ENCODE assay signal across 9 mouse cellular contexts in genomic region chr4:130045609-130046008, GRCm38 (mm10). TPM values are rescaled to one million over a fixed set of nuclear protein-coding genes. Genes with fewer than 3 reads are reported as not detected.
DNase-seq lines count a peak whose midpoint lies in the region; ATAC-seq and TF ChIP-seq lines count a peak whose summit lies in the region.
"Had no signal": no experiment of that assay in that cellular context is flagged by ENCODE, and none has a peak within 500 bp of the region (broad histone marks: within the 10 kb centered on the region; RNA-seq: fewer than 3 reads in every experiment).

No protein-coding gene starts in this region.

- WGBS in midbrain, embryonic 16.5 days: 26% methylated on average over 14 of the region's 14 CpGs
- 21% methylated on average over 14 of the region's 14 CpGs for WGBS in forebrain, embryonic 14.5 days

- in situ Hi-C loops in ES-E14 (cut with MboI; ENCODE audit: low sequenced_read_pairs in 2 of 2, unreplicated experiment in 2 of 2): no loop called here

- H3K4me3 ChIP-seq in ES-E14 (ENCODE audit: insufficient read depth in 1 of 2, low read depth in 1 of 2, low read length in 2 of 2, poor library complexity in 1 of 2, severe bottlenecking in 1 of 2): peak overlapping the region in 1 of 2 experiments; percentile 23; a peak in 2 of 4 replicates
- H3K4me3 ChIP-seq in midbrain, embryonic 16.5 days (ENCODE audit: low read depth, low read length): no peak overlapping the region
- H3K4me3 ChIP-seq in forebrain, embryonic 14.5 days (ENCODE audit: low read depth, low read length): no peak overlapping the region
- H3K4me3 ChIP-seq: myocyte had no signal

- H3K27me3 ChIP-seq in midbrain, embryonic 16.5 days (ENCODE audit: control insufficient read depth, insufficient read depth, low read depth, low read length): no peaks in the 10 kb centered on the region
- H3K27me3 ChIP-seq in forebrain, embryonic 14.5 days (replicated peaks; ENCODE audit: control insufficient read depth, insufficient read depth, low read length): 0 out of 2 replicates have a peak, but pooled peaks cover 6% of the 10 kb centered on the region

- peak; percentile 67 for DNase-seq in 3134 (ENCODE audit: extremely low read depth, insufficient read length, low spot score)
- no peak for DNase-seq in ES-E14 (ENCODE audit: low read depth, low spot score)
- DNase-seq in heart, adult 8-10 months (ENCODE audit: low spot score): peak; percentile 51
- peak; percentile 45 to 54 for DNase-seq in kidney, postnatal 36 days
- DNase-seq in forebrain, embryonic 14.5 days (ENCODE audit: low spot score): no peak
- DNase-seq in cerebellum, postnatal 10 days: no peak
- no peak for DNase-seq in layer of hippocampus, postnatal 14 days (ENCODE audit: low spot score in 2 of 2)

- no peak overlapping the region for H3K9ac ChIP-seq in ES-E14 (ENCODE audit: insufficient read depth, low read depth, low read length, poor library complexity, severe bottlenecking)
- peak overlapping the region; percentile 22; the same call in 1 of the 2 replicates for H3K9ac ChIP-seq in midbrain, embryonic 16.5 days (ENCODE audit: low read depth, low read length)
- no peak overlapping the region for H3K9ac ChIP-seq in forebrain, embryonic 14.5 days (ENCODE audit: low read length)

- H3K4me1 ChIP-seq in ES-E14 (ENCODE audit: control insufficient read depth in 2 of 2, insufficient read depth in 2 of 2, low read length in 2 of 2, poor library complexity in 1 of 2): peaks cover 0 to 10% of the 10 kb centered on the region in 2 experiments; a peak in 1 of 4 replicates
- peaks cover 19% of the 10 kb centered on the region for H3K4me1 ChIP-seq in midbrain, embryonic 16.5 days (ENCODE audit: control insufficient read depth, insufficient read depth, low read length)
- H3K4me1 ChIP-seq in forebrain, embryonic 14.5 days (ENCODE audit: control insufficient read depth, insufficient read depth, low read length): peaks cover 20% of the 10 kb centered on the region

- no peak for ATAC-seq in midbrain, embryonic 16.5 days
- no peak for ATAC-seq in forebrain, embryonic 14.5 days

- H3K27ac ChIP-seq in ES-E14 (ENCODE audit: insufficient read depth, low read depth, low read length, poor library complexity, severe bottlenecking): no peak overlapping the region
- H3K27ac ChIP-seq in midbrain, embryonic 16.5 days (ENCODE audit: low read length): no peak overlapping the region
- H3K27ac ChIP-seq in forebrain, embryonic 14.5 days (ENCODE audit: low read depth, low read length): no peak overlapping the region

- no peaks in the 10 kb centered on the region for H3K9me3 ChIP-seq in ES-E14 (ENCODE audit: control insufficient read depth, insufficient read depth, low read depth, low read length)
- no peaks in the 10 kb centered on the region for H3K9me3 ChIP-seq in midbrain, embryonic 16.5 days (replicated peaks; ENCODE audit: control insufficient read depth, low read length, poor library complexity, severe bottlenecking)
- H3K9me3 ChIP-seq in forebrain, embryonic 14.5 days (replicated peaks; ENCODE audit: control insufficient read depth, low read length): no peaks in the 10 kb centered on the region

- no peak overlapping the region; the same call in 1 of the 2 replicates for H3K4me2 ChIP-seq in midbrain, embryonic 16.5 days (ENCODE audit: low read length)
- H3K4me2 ChIP-seq in forebrain, embryonic 14.5 days (ENCODE audit: low read length): no peak overlapping the region

- H3K36me3 ChIP-seq in ES-E14 (ENCODE audit: control insufficient read depth, insufficient read depth, low read length, poor library complexity, severe bottlenecking): no peaks in the 10 kb centered on the region
- H3K36me3 ChIP-seq in midbrain, embryonic 16.5 days (ENCODE audit: control insufficient read depth, insufficient read depth, low read length): no peaks in the 10 kb centered on the region
- H3K36me3 ChIP-seq in forebrain, embryonic 14.5 days (ENCODE audit: control insufficient read depth, insufficient read depth, low read length): no peaks in the 10 kb centered on the region

TF ChIP-seq in ES-E14, 5 proteins besides CTCF, POLR2A, EP300 and RAD21:
- no peak for TF ChIP-seq HCFC1 (IDR thresholded peaks at IDR 0.05; ENCODE audit: borderline replicate concordance, insufficient read depth, low read length)
- 0 out of 2 replicates have a peak, but pooled peaks have one; percentile 36 for TF ChIP-seq MAFK (IDR thresholded peaks at IDR 0.05; ENCODE audit: insufficient read depth, low read depth, low read length)

RNA-seq across cellular contexts. Expression of gene Col16a1, which starts 2.0 kb away (rescaled TPM):
- 3.1 and 4.9 TPM in 2 replicates for total RNA-seq in ES-E14 (2012; rRNA removed)
- total RNA-seq in heart, adult 8-10 months (2022): 1 to 10 TPM; 3.6 to 8.0 (median 4.8) TPM
- polyA plus RNA-seq in midbrain, embryonic 16.5 days (2015; fragmentation: Nextera tagmentation; extraction: Ambion mirVana): 8.6 and 10.5 TPM in 2 replicates
- polyA plus RNA-seq in forebrain, embryonic 14.5 days (2014; fragmentation: Nextera tagmentation; extraction: Ambion mirVana): 4.0 and 5.7 TPM in 2 replicates
- total RNA-seq in layer of hippocampus, postnatal 14 days (2021): 10 to 100 TPM; 11.4 to 16.2 TPM

RNA-seq across cellular contexts. Expression of gene Pef1, which starts 56.7 kb away (rescaled TPM):
- total RNA-seq in ES-E14 (2012; rRNA removed): 25.4 and 36.2 TPM in 2 replicates
- 10 to 100 TPM; 31.1 to 42.7 (median 38.2) TPM for total RNA-seq in heart, adult 8-10 months (2022)
- polyA plus RNA-seq in midbrain, embryonic 16.5 days (2015; fragmentation: Nextera tagmentation; extraction: Ambion mirVana): 62.1 and 62.3 TPM in 2 replicates
- 88.6 and 91.9 TPM in 2 replicates for polyA plus RNA-seq in forebrain, embryonic 14.5 days (2014; fragmentation: Nextera tagmentation; extraction: Ambion mirVana)
- total RNA-seq in layer of hippocampus, postnatal 14 days (2021): 10 to 100 TPM; 46.5 to 46.6 TPM

Comparison
In these comparisons a context has a peak if more than half of its experiments do, and no peak if none do; other contexts are left out.
1. DNase-seq: peak in 3134 (single experiment), heart, adult 8-10 months (single experiment) and kidney, postnatal 36 days (2 of 2); none in ES-E14 (single experiment), forebrain, embryonic 14.5 days (single experiment), cerebellum, postnatal 10 days (0 of 2) and layer of hippocampus, postnatal 14 days (0 of 2).